Mouse (Mus musculus): ENCODE measurements around the gene 4930415O20Rik.

Gene 4930415O20Rik

GRCm38 (mm10) chr15:98607557-98607956 is 36.8 kb downstream of the 4930415O20Rik start:
- DNase-seq = no peak

DNA sequence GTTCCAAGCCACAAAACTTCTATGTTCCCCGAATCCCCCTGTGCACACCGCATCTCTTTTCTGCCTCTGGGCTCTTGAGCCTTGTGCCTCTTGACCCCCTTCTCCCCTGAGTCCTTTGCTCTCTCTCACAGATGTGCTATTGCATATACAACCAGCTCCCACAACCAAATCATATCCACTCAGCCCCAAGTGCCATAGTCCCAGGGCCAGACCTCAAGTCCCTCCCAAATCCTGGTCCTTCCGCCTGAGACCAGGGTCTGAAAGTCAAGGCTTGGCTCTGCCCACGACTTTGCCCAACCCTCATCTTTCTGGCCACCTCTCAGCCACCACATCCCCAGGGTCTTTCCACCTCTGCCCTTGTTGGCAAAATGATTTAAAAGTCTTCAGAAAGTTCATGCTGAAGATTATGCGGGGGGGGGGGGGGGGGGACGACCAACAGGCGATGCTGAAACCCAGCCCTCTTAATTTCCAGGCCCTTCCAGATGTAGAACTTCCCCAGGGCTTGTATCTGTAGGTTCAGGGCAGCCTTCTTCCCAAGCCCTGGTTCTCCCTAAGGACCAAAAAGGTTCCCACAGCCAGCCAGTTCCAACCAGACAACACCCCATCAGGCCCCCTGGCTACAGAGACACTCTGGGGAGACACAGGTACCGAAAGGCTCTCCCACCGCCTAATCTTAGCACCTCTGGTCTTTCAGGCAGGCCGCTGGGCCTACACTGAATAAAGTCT is 37.4 kb downstream of the 4930415O20Rik start:
- DNase-seq = no peak

- DNase-seq = peak; percentile 66
Observed at GRCm38 (mm10) chr15:98608784-98609250, 38.0 kb downstream of the 4930415O20Rik start.

GRCm38 (mm10) chr15:98609331-98610130 is 38.7 kb downstream of the 4930415O20Rik start, which contains the start of gene Adcy6:
TSS of gene Adcy6 (minus strand) at chr15:98610076.
- peak; percentile 86 for DNase-seq

DNA sequence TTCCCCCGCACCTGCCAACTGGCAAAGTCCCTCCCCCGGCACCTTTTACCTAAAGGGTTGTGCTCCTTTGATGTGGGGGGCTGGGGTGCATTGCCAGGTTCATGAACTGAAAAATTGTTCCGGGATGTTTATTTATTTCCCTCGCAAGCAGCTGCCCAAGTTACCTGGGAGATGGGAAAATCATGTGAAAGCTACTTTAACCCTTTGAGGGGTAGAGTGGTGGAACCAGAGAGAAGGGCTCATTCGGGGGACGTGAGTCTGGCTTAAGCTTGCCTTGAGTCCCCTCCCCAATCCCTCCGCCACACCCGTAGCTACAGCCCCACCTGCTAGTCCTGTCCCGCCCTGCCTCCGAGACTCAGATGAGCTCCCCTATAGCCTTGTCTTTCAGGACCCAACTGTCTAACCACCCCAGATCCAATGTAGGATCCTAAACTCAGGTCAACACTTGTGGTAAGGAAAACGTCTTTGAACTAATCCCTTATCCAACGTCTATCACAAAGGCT is 39.4 kb downstream of the 4930415O20Rik start:
- peak; percentile 67 for DNase-seq

DNA sequence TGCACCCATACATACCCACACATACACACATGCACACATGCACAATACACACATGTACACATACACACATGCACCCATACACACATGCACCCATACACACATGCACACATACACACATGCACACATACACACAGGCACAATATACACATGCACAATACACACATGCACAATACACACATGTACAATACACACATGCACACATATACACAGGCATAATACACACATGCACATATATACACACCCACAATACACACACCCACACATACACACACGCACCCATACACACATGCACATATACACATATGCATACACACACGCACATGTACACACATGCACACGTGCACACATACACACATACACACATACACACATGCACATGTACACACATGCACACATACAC is 41.4 kb downstream of the 4930415O20Rik start:
- no peak for DNase-seq

DNA sequence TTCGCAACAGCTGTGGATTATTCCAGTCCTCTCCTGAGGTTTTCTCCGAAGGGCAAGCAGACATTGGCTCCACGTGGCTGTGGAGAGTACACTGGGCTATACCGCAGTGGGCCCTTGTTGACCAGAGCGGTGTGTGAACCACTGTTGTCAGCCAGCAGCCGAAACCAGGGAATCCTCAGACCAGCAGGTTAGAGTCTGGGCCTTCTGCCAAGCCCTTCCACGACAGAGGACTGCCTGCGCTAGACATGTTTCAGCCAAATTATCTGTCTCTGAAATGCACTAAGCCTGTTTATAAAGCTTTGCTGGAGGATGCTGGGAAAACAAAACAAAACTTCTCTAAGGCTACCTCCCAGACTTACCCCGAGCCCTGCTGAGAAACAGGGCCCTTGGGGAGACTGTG is 43.7 kb downstream of the 4930415O20Rik start:
- DNase-seq = no peak

- DNase-seq = no peak
Observed at GRCm38 (mm10) chr15:98614971-98615370, 44.2 kb downstream of the 4930415O20Rik start.

GRCm38 (mm10) chr15:98615751-98616150 is 44.9 kb downstream of the 4930415O20Rik start:
- DNase-seq = no peak

GRCm38 (mm10) chr15:98616362-98617175 is 45.8 kb downstream of the 4930415O20Rik start:
- DNase-seq = no peak

DNA sequence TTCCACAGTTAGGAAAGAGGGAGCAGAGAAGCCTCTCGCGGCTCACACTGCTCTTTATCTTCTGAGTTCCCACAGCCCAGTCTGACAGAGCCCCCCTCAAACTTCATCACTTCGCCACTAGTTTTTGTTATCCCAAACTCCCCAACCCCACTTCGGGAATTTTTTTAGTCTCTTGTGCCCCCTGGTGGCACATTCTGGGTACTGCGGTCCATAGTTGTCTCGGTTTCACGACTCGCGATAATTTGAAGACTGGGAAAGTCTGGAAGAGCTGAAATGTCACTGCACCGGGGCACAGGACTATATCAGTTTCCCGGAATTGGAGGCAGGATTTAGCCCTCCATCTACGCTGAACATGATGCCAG is 46.4 kb downstream of the 4930415O20Rik start:
- peak; percentile 78 for DNase-seq

- peak; percentile 54 for DNase-seq
Observed at GRCm38 (mm10) chr15:98622199-98622598, 51.4 kb downstream of the 4930415O20Rik start.

DNA sequence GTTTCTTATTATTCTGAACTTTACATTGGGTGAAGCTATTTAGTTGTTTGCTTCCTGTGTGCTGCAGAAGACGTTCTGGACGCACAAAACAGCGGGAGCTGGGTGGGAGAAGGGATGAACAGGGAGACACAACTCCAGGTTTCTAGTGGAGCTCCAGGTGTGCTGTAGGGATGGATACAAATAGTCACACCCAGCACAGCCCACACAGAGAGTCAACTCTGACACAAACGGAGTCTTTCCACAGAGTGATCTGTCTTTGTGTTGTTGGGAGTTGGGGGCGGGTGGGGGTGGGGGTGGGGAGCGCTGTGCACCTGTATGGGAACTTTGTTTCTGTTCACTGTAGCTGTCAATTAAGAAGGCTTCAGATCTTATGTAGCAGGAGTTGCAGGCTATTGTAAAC is 51.9 kb downstream of the 4930415O20Rik start:
- DNase-seq = peak; percentile 49

- DNase-seq = no peak
Observed at GRCm38 (mm10) chr15:98623361-98623821, 52.6 kb downstream of the 4930415O20Rik start.

DNA sequence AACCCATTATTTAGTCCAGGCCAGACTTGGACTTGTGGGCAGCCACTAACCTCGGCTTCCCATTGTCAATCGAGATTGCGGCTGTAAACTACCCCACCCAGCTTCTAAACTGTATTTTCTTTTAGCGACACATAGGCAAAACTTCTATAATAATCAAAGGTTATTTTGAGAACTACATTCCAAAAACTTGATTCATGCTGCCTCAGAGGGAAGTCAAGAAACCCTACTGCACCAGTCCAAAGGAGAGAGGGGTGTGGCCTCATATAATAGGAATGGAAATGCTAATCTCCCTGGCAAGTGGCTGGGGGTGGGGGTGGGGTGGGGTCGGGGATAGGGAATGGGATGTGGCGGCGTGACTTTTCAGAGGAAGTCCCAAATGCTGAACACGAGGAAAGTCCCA is 55.3 kb downstream of the 4930415O20Rik start:
- no peak for DNase-seq

GRCm38 (mm10) chr15:98626487-98627212 is 55.8 kb downstream of the 4930415O20Rik start:
- DNase-seq = no peak

- DNase-seq = no peak
Observed at GRCm38 (mm10) chr15:98628589-98629254, 57.9 kb downstream of the 4930415O20Rik start.

GRCm38 (mm10) chr15:98629464-98629863 is 58.7 kb downstream of the 4930415O20Rik start:
- DNase-seq = no peak

- DNase-seq = no peak
Observed at GRCm38 (mm10) chr15:98630540-98630939, 59.7 kb downstream of the 4930415O20Rik start, which contains the start of gene Cacnb3. TSS of gene Cacnb3 (plus strand) at chr15:98630840.

DNA sequence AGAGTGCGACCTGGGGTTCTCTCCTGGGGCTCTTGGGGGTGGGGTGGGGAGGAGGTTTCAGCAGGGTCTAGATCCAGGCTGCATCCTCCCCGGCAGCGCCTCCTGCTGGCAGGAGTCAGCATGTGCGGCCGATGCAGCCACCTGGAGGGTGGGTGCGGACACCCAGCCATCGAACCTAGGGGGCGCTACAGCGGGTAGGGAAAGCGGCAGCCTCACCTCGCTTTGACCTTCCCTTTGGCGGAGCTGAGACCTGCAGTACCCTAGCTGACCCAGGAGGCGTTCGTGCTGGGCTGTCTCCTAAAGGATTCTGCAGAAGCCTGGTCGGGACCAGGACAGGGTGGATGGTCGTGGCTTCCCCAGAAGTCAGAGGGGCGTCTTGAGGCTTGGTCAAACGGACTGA is 60.7 kb downstream of the 4930415O20Rik start:
- DNase-seq = peak; percentile 97

GRCm38 (mm10) chr15:98632107-98632744 is 61.4 kb downstream of the 4930415O20Rik start:
- DNase-seq = peak; percentile 49

All from thymus, postnatal 4 days (tissue).